Mouse (Mus musculus) common myeloid progenitor, adult 5-6 weeks (primary cell): ENCODE measurements around the gene Pdia6. TPM values are rescaled to one million over a fixed set of nuclear protein-coding genes. Genes with fewer than 3 reads are reported as not detected.

Source experiments
- ATAC-seq: replicated peaks from 2 replicates; pipeline ENCODE4 v1.8.0; 2016; ENCODE audit warnings: low read depth, mild to moderate bottlenecking, moderate TSS enrichment, inconsistent platforms; ENCODE audit not compliant: poor library complexity, severe bottlenecking
- total RNA-seq: library from RNA; stranded (forward); fragments of 200-1000, 187-1606 nt; gene quantifications from 2 replicates; pipeline ENCODE4 v1.2.3, GENCODE M21; 2017

The Pdia6 gene
- total RNA-seq, 1 experiment from 2014 or later, result 278 TPM

- ATAC-seq, result no peak
These were observed 67.1 kb downstream of the Pdia6 start for GRCm38 (mm10) chr12:17333459-17333858.

Other genes starting within 250 kb of the Pdia6 start
- not detected in 2 replicates for gene Kcnf1, start 89.7 kb upstream of the Pdia6 start, total RNA-seq
- not detected in 2 replicates for gene Atp6v1c2, start 62.8 kb downstream of the Pdia6 start, total RNA-seq
- 20.1 and 23.1 TPM in 2 replicates for gene Nol10, start 81.9 kb downstream of the Pdia6 start, total RNA-seq